Mouse (Mus musculus) brain, embryonic 14.5 days (tissue): ENCODE results near the gene Bend6.

ENCODE experiments used
- CTCF ChIP-seq: fragments of 200-500 bp; IDR thresholded peaks from 2 replicates; pipeline ENCODE4 v1.5.1; 2012; ENCODE audit warnings: inconsistent platforms, mild to moderate bottlenecking, moderate library complexity, borderline replicate concordance; ENCODE audit not compliant: insufficient read depth, insufficient read length; ENCODE audit errors: extremely low read depth
- POLR2A ChIP-seq: fragments of 200-500 bp; IDR thresholded peaks from 2 replicates; pipeline ENCODE4 v1.6.1; 2012; ENCODE audit warnings: mild to moderate bottlenecking, inconsistent platforms, borderline replicate concordance; ENCODE audit not compliant: poor library complexity, insufficient read depth, insufficient read length, severe bottlenecking; ENCODE audit errors: extremely low read depth

- TF ChIP-seq POLR2A (no peak), CTCF (no peak)
These were observed 77.0 kb downstream of the Bend6 start for GRCm38 (mm10) chr1:33830586-33830985.
